In genomic region chr4:33054426-33054825, GRCm38 (mm10) we compare ENCODE assay signal across 17 mouse cellular contexts. TPM values are rescaled to one million over a fixed set of nuclear protein-coding genes. Genes with fewer than 3 reads are reported as not detected.
"Had no signal": no experiment of that assay in that cellular context is flagged by ENCODE, and none has a peak within 500 bp of the region (broad histone marks: within the 10 kb centered on the region; RNA-seq: fewer than 3 reads in every experiment).

No protein-coding gene starts in this region.

- H3K27me3 ChIP-seq: megakaryocyte, embryonic 14.5 days; midbrain, embryonic 12.5 days; midbrain, embryonic 15.5 days; neural tube, embryonic 12.5 days; stomach, embryonic 15.5 days had no signal

- H3K4me2 ChIP-seq: lung, embryonic 14.5 days; midbrain, embryonic 12.5 days; midbrain, embryonic 15.5 days; neural tube, embryonic 12.5 days; stomach, embryonic 15.5 days had no signal

- H3K9ac ChIP-seq: lung, embryonic 14.5 days; midbrain, embryonic 12.5 days; midbrain, embryonic 15.5 days; neural tube, embryonic 12.5 days; stomach, embryonic 15.5 days had no signal

- H3K27ac ChIP-seq: macrophage; midbrain, embryonic 12.5 days; midbrain, embryonic 15.5 days; neural tube, embryonic 12.5 days; stomach, embryonic 15.5 days; stomach, postnatal 0 days had no signal

- H3K4me3 ChIP-seq: megakaryocyte, embryonic 14.5 days; midbrain, embryonic 12.5 days; midbrain, embryonic 15.5 days; neural tube, embryonic 12.5 days; stomach, embryonic 15.5 days had no signal

- DNase-seq: lung, adult 18-20 months; lung, embryonic 14.5 days; lung, postnatal 10 days; lung, postnatal 36 days; right cerebral cortex, postnatal 14 days; thymus, adult 2 months; thymus, postnatal 25 days; thymus, postnatal 4 days had no signal

- H3K9me3 ChIP-seq: megakaryocyte, embryonic 14.5 days; midbrain, embryonic 12.5 days; midbrain, embryonic 15.5 days; neural tube, embryonic 12.5 days; stomach, embryonic 15.5 days had no signal

- H3K4me1 ChIP-seq: midbrain, embryonic 12.5 days; midbrain, embryonic 15.5 days; neural tube, embryonic 12.5 days; stomach, embryonic 15.5 days had no signal

RNA-seq across cellular contexts. Expression of gene Gabrr2, which starts 8.4 kb away (rescaled TPM):
- total RNA-seq: midbrain, postnatal 0 days; monocyte, adult 5-6 weeks had no signal
- polyA plus RNA-seq: macrophage had no signal
